Mouse (Mus musculus) hindbrain, postnatal 0 days (tissue): ENCODE measurements at regions not wholly inside any gene's neighbourhood (a gene's known extent, or its start where the extent isn't known, plus 50 kb on each side); places are given as distances from the start of the nearest gene placed in this dataset.

Experiments
- ATAC-seq: fragments of 200-750 bp; cut with Nextera tagmentation; 2 replicates; pipeline ENCODE4 v1.8.0; 2017; ENCODE audit warnings: mild to moderate bottlenecking, moderate TSS enrichment, moderate library complexity
- DNase-seq: peaks from one replicate; pipeline ENCODE4 v3.0.0-alpha.2; 2015; ENCODE audit warnings: low spot score
- H3K27ac ChIP-seq: fragments of 300-500 bp; sonication (generic); 2 replicates; pipeline ENCODE4 v1.5.1; 2014; ENCODE audit warnings: mild to moderate bottlenecking
- H3K27me3 ChIP-seq: fragments of 300-500 bp; sonication (generic); 2 replicates; pipeline ENCODE4 v1.6.1; 2014; ENCODE audit warnings: low read length, mixed read lengths; ENCODE audit not compliant: insufficient read depth
- H3K36me3 ChIP-seq: fragments of 300-500 bp; sonication (generic); 2 replicates; pipeline ENCODE4 v1.6.1; 2014; ENCODE audit warnings: low read length, mixed read lengths; ENCODE audit not compliant: insufficient read depth
- H3K4me1 ChIP-seq: fragments of 300-500 bp; sonication (generic); 2 replicates; pipeline ENCODE4 v1.6.1; 2014; ENCODE audit warnings: antibody characterized with exemption, low read length, mixed read lengths; ENCODE audit not compliant: insufficient read depth
- H3K4me2 ChIP-seq: fragments of 300-500 bp; sonication (generic); 2 replicates; pipeline ENCODE4 v1.6.1; 2014; ENCODE audit warnings: low read depth, mild to moderate bottlenecking, low read length, moderate library complexity, mixed read lengths
- H3K4me3 ChIP-seq: fragments of 300-500 bp; sonication (generic); 2 replicates; pipeline ENCODE4 v1.5.1; 2014; ENCODE audit warnings: low read length
- H3K9ac ChIP-seq: fragments of 300-500 bp; sonication (generic); replicated peaks from 2 replicates; pipeline ENCODE4 v1.6.1; 2014; ENCODE audit warnings: mild to moderate bottlenecking, low read length, moderate library complexity, mixed read lengths
- H3K9me3 ChIP-seq: fragments of 300-500 bp; sonication (generic); 2 replicates; pipeline ENCODE4 v1.6.1; 2016; ENCODE audit warnings: low read length, mixed read lengths
- CTCF ChIP-seq: IDR thresholded peaks from 2 replicates; pipeline ENCODE4 v1.5.1; 2016; ENCODE audit warnings: antibody characterized with exemption, control low read depth, low read depth
- WGBS: fragments of 180-500 bp; shearing (Covaris S2); extraction: QIAGEN DNeasy Blood & Tissue Kit; methylation state at CpG from one replicate; pipeline ENCODE4 v1.1.7; 2014; 5-methylcytosine and 5-hydroxymethylcytosine counted together

GRCm38 (mm10) chr15:51643772-51644311 is 2240.9 kb upstream of the Gm7489 start:
- DNase-seq, result no peak
- no peaks in the 10 kb centered on the region for H3K9me3 ChIP-seq
- no peak overlapping the region for H3K9ac ChIP-seq
- H3K36me3 ChIP-seq, result no peaks in the 10 kb centered on the region
- H3K27me3 ChIP-seq, result no peaks in the 10 kb centered on the region
- no peak for ATAC-seq
- no peaks in the 10 kb centered on the region for H3K4me1 ChIP-seq
- no peak for TF ChIP-seq CTCF
- no peak overlapping the region for H3K4me2 ChIP-seq
- H3K27ac ChIP-seq, result no peak overlapping the region
- H3K4me3 ChIP-seq, result no peak overlapping the region
- 77% methylated on average over 6 of the region's 6 CpGs for WGBS

GRCm38 (mm10) chr15:51646304-51646703 is 2238.4 kb upstream of the Gm7489 start:
- no peak for TF ChIP-seq CTCF
- Histone ChIP-seq H3K36me3 (no peaks in the 10 kb centered on the region), H3K9me3 (no peaks in the 10 kb centered on the region), H3K4me1 (no peaks in the 10 kb centered on the region), H3K27ac (no peak overlapping the region), H3K9ac (no peak overlapping the region), H3K4me2 (no peak overlapping the region), H3K27me3 (no peaks in the 10 kb centered on the region), H3K4me3 (no peak overlapping the region)
- DNase-seq (no peak), ATAC-seq (no peak)
- 76% methylated on average over 2 of the region's 2 CpGs for WGBS

DNA sequence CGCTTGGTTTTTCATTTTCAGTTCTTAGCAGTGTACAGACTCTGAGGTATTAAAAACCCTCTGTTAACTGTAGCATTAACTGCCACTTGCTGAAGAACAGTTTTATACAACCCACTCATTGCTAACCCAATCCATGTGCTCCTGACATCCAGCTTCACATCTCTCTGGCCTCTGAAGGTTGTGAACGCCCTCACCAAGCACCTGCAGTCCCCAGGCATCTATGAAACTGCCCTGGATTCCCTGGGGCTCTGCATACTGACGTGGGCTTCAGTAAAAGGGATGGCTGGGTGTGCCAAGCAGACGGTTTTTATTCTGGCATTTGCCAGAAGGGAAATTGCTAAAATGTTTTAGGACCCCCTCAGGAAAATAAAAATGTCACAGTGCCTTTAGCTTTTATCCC is 2232.2 kb upstream of the Gm7489 start:
- DNase-seq, result no peak
- WGBS, result 59% methylated on average over 4 of the region's 4 CpGs
- Histone ChIP-seq H3K27me3 (no peaks in the 10 kb centered on the region), H3K4me3 (no peak overlapping the region), H3K27ac (no peak overlapping the region), H3K9me3 (peaks cover 6% of the 10 kb centered on the region; the same call in 1 of the 2 replicates), H3K36me3 (no peaks in the 10 kb centered on the region), H3K4me1 (no peaks in the 10 kb centered on the region), H3K9ac (no peak overlapping the region), H3K4me2 (no peak overlapping the region)
- no peak for TF ChIP-seq CTCF
- no peak for ATAC-seq

GRCm38 (mm10) chr15:51657621-51658020 is 2227.1 kb upstream of the Gm7489 start:
- Histone ChIP-seq H3K9ac (no peak overlapping the region), H3K4me2 (no peak overlapping the region), H3K4me3 (no peak overlapping the region), H3K27ac (no peak overlapping the region), H3K4me1 (no peaks in the 10 kb centered on the region), H3K27me3 (no peaks in the 10 kb centered on the region), H3K36me3 (no peaks in the 10 kb centered on the region), H3K9me3 (peaks cover 9% of the 10 kb centered on the region; the same call in 1 of the 2 replicates)
- 90% methylated on average over 1 of the region's 1 CpGs for WGBS
- DNase-seq (no peak), ATAC-seq (no peak)
- TF ChIP-seq CTCF, result no peak

DNA sequence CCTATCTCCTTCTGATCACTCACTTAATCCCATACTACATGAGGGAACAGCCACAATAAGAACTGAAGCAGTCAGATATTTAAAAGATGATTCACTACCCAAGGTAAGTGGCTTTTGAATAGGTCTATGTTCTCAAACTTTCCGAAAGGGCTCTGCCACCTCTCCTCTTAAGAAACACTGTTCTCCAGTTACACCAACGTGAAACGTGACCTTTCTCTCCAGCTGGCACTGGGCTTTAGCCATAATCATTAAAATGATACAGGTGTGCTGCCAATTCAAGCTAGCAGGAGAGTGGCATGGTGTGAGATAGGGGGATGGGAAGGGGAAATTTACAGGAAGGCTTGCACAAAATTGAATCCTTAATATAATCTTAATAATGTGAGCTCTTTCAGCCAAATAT is 2216.4 kb upstream of the Gm7489 start:
- WGBS, result 82% methylated on average over 3 of the region's 3 CpGs
- DNase-seq, result no peak
- no peak for ATAC-seq

GRCm38 (mm10) chr15:51671667-51672372 is 2212.9 kb upstream of the Gm7489 start:
- no peak for TF ChIP-seq CTCF
- ATAC-seq (no peak), DNase-seq (no peak)
- no peak overlapping the region for H3K27ac ChIP-seq
- no peaks in the 10 kb centered on the region for H3K27me3 ChIP-seq
- no peaks in the 10 kb centered on the region for H3K36me3 ChIP-seq
- no peaks in the 10 kb centered on the region for H3K9me3 ChIP-seq
- H3K9ac ChIP-seq, result no peak overlapping the region
- no peak overlapping the region for H3K4me3 ChIP-seq
- 86% methylated on average over 18 of the region's 18 CpGs for WGBS
- H3K4me2 ChIP-seq, result no peak overlapping the region
- no peaks in the 10 kb centered on the region for H3K4me1 ChIP-seq

More for the DNA sequence above, 2216.4 kb upstream of the Gm7489 start:
- TF ChIP-seq CTCF, result no peak
- H3K9ac ChIP-seq, result no peak overlapping the region
- no peaks in the 10 kb centered on the region for H3K27me3 ChIP-seq
- H3K9me3 ChIP-seq, result no peaks in the 10 kb centered on the region
- H3K36me3 ChIP-seq, result no peaks in the 10 kb centered on the region
- H3K4me3 ChIP-seq, result no peak overlapping the region
- no peak overlapping the region for H3K4me2 ChIP-seq
- H3K27ac ChIP-seq, result no peak overlapping the region
- no peaks in the 10 kb centered on the region for H3K4me1 ChIP-seq

DNA sequence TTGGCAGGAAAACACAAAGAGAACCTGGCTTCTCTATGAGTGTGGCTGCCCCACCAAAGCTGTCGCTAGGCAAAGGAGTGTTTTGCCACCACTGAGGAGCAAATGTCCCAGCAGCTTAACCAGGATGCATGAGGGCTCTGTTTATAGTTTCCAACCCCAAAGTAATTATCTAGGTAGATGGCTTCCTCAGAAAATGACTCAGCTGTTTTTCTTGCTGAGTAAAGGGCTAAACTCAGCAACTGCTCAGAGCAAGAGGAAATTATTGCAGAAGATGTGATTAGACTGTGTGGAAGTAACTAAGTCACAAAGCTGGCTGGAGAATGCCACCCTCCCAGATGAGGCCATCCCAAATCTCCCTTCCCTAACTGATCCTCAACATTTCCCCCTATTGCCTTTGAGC is 2211.2 kb upstream of the Gm7489 start:
- no peak overlapping the region for H3K4me2 ChIP-seq
- H3K27ac ChIP-seq, result no peak overlapping the region
- ATAC-seq (no peak), DNase-seq (no peak)
- no peaks in the 10 kb centered on the region for H3K4me1 ChIP-seq
- no peak overlapping the region for H3K9ac ChIP-seq
- no peaks in the 10 kb centered on the region for H3K9me3 ChIP-seq
- no peak overlapping the region for H3K4me3 ChIP-seq
- 64% methylated on average over 1 of the region's 1 CpGs for WGBS
- no peaks in the 10 kb centered on the region for H3K36me3 ChIP-seq
- H3K27me3 ChIP-seq, result no peaks in the 10 kb centered on the region
- TF ChIP-seq CTCF, result no peak
